Mouse (Mus musculus) intestine, embryonic 14.5 days (tissue): Measurements from ENCODE around the gene Rasgrp4. TPM values are rescaled to one million over a fixed set of nuclear protein-coding genes. Genes with fewer than 3 reads are reported as not detected.

Experiments used
- ATAC-seq: fragments of 200-750 bp; cut with Nextera tagmentation; replicated peaks from 2 replicates; pipeline ENCODE4 v1.8.0; 2017; ENCODE audit warnings: low read depth, moderate number of reproducible peaks, moderate TSS enrichment, moderate library complexity; ENCODE audit not compliant: low FRiP score, low TSS enrichment
- DNase-seq: peaks from one replicate; pipeline ENCODE4 v3.0.0-alpha.2; 2018; ENCODE audit warnings: low spot score
- H3K27ac ChIP-seq: fragments of 300-500 bp; sonication (generic); 2 replicates; pipeline ENCODE4 v1.5.1; 2014; ENCODE audit warnings: low read depth, mild to moderate bottlenecking, control low read depth
- H3K27me3 ChIP-seq: fragments of 300-500 bp; sonication (generic); replicated peaks from 2 replicates; pipeline ENCODE4 v1.6.1; 2014; ENCODE audit warnings: low read length, control low read depth; ENCODE audit not compliant: control insufficient read depth, insufficient read depth
- H3K36me3 ChIP-seq: fragments of 300-500 bp; sonication (generic); 2 replicates; pipeline ENCODE4 v1.6.1; 2014; ENCODE audit warnings: low read length, control low read depth; ENCODE audit not compliant: control insufficient read depth, insufficient read depth
- H3K4me1 ChIP-seq: fragments of 300-500 bp; sonication (generic); replicated peaks from 2 replicates; pipeline ENCODE4 v1.6.1; 2014; ENCODE audit warnings: low read length, control low read depth, mixed read lengths; ENCODE audit not compliant: control insufficient read depth, insufficient read depth
- H3K4me2 ChIP-seq: fragments of 300-500 bp; sonication (generic); 2 replicates; pipeline ENCODE4 v1.6.1; 2014; ENCODE audit warnings: low read length
- H3K4me3 ChIP-seq: fragments of 300-500 bp; sonication (generic); 2 replicates; pipeline ENCODE4 v1.5.1; 2014; ENCODE audit warnings: low read depth, low read length, control low read depth, mixed read lengths
- H3K9ac ChIP-seq: fragments of 300-500 bp; sonication (generic); 2 replicates; pipeline ENCODE4 v1.6.1; 2014; ENCODE audit warnings: mild to moderate bottlenecking, low read length
- H3K9me3 ChIP-seq: fragments of 300-500 bp; sonication (generic); 2 replicates; pipeline ENCODE4 v1.6.1; 2016; ENCODE audit warnings: low read length, control low read depth; ENCODE audit not compliant: control insufficient read depth
- WGBS: fragments of 180-500 bp; shearing (Covaris S2); extraction: QIAGEN DNeasy Blood & Tissue Kit; methylation state at CpG from one replicate; pipeline ENCODE4 v1.1.7; 2014; 5-methylcytosine and 5-hydroxymethylcytosine counted together
- polyA plus RNA-seq: library from polyadenylated mRNA; unstranded; fragments of >200 nt; fragmentation: Nextera tagmentation; extraction: Ambion mirVana; gene quantifications from 2 replicates; pipeline ENCODE4 v1.2.1, GENCODE M21; 2014

Gene Rasgrp4
- polyA plus RNA-seq, 1 experiment from 2014 or later: 0.96 TPM

DNA sequence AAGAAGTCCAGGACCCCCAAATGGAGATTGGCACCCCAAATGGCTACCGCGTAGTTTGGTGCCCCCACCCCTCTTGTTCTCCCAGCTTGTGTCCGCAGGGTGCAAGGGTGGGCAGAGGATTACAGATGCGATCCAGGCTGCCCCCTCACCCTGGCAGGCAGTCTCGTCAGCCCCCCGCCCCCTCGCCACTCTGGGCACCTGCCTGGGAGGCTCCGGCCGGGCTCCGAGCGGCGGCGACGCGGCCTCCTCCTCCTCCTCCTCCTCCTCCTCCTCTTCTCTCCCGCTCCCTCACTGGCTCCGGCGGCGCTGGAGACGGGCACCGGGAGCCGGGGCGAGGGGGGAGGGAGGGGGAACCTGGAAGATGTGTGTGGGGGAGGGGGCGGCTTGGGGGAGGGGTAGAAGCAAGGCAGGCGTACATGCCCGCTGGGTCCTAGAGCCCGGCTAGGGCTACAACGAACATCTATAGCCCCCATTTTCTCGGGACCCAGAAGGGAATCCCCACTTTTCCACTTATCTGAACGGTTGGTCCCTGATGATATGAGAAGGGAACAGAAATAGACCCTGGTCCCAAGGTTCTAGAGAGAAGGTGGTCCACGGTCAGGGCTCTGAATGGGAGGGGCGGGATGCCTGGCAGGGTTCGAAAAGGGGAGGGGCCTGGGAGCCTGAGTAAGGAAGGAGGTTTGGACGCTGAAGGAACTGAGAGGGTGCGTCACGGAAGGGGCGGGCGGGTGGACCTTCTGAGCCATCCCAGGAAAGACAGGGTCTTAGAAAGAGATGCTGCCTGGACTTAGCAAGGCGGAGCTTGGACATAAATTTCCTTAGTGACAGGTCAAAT is 34.8 kb downstream of the Rasgrp4 start:
- peak overlapping the region; percentile 44 for H3K9ac ChIP-seq
- DNase-seq: peak; percentile 90
- whole genome bisulfite sequencing: under 1% methylated on average over 30 of the region's 39 CpGs
- H3K9me3 ChIP-seq: no peaks in the 10 kb centered on the region
- peak overlapping the region; percentile 56 for H3K4me3 ChIP-seq
- peaks cover 16% of the 10 kb centered on the region for H3K4me1 ChIP-seq
- H3K36me3 ChIP-seq: peaks cover 20% of the 10 kb centered on the region
- H3K27me3 ChIP-seq: peaks cover 35% of the 10 kb centered on the region
- peak overlapping the region; percentile 64 for H3K4me2 ChIP-seq
- peak; percentile 79 for ATAC-seq
- peak overlapping the region; percentile 52; the same call in 1 of the 2 replicates for H3K27ac ChIP-seq

DNA sequence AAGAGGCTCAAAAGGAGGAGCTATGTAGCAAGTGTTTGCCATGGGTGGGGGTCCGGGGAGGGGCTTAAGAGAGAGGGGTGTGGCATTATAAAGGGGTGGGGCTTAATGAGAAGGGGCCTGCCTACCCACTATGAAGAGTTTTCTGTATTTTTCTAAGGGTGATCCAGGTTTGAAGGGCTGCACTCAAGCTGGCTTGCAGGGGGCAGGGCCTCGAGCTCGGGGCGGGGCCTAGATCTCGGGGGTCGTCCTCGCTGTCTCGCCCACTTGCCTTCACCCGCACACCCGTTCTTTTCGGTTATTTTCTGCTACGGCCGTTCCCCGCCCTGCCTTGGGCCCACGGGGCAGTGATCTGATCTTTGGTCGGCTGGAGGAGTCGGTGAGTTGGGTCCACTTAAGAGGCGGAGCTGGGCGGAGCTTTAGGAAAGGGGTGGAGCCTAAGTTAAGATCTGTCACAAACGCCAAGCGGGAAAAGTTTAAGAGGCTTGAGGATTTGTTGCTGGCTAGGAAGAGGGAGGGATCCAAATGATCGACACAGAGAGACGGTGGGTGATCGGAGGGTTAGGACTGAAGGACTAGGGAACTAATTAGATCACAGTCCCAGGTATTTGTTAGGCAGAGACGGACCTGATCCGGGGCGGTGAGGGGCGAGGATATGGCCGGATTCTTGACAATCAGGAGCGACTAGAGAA is 35.6 kb downstream of the Rasgrp4 start, which contains the start of the genes Ggn and Spred3:
Gene Ggn (plus strand): TSS at position 145 of the 689 bp plus-strand sequence.
Gene Spred3 (minus strand): TSS at position 346 of the 689 bp plus-strand sequence.
- ATAC-seq: peak; percentile 75
- peak within 1 kb of the TSS; percentile 56 for H3K4me3 ChIP-seq
- peak within 1 kb of the TSS; percentile 44 for H3K9ac ChIP-seq
- DNase-seq: peak; percentile 92
- peak within 1 kb of the TSS; percentile 52; the same call in 1 of the 2 replicates for H3K27ac ChIP-seq
- WGBS: 1% methylated on average over 30 of the region's 30 CpGs
- peaks cover 25% of the 10 kb centered on the region for H3K36me3 ChIP-seq
- H3K9me3 ChIP-seq: no peaks in the 10 kb centered on the region
- H3K27me3 ChIP-seq: peaks cover 37% of the 10 kb centered on the region
- peaks cover 16% of the 10 kb centered on the region for H3K4me1 ChIP-seq
- H3K4me2 ChIP-seq: peak within 1 kb of the TSS; percentile 64

DNA sequence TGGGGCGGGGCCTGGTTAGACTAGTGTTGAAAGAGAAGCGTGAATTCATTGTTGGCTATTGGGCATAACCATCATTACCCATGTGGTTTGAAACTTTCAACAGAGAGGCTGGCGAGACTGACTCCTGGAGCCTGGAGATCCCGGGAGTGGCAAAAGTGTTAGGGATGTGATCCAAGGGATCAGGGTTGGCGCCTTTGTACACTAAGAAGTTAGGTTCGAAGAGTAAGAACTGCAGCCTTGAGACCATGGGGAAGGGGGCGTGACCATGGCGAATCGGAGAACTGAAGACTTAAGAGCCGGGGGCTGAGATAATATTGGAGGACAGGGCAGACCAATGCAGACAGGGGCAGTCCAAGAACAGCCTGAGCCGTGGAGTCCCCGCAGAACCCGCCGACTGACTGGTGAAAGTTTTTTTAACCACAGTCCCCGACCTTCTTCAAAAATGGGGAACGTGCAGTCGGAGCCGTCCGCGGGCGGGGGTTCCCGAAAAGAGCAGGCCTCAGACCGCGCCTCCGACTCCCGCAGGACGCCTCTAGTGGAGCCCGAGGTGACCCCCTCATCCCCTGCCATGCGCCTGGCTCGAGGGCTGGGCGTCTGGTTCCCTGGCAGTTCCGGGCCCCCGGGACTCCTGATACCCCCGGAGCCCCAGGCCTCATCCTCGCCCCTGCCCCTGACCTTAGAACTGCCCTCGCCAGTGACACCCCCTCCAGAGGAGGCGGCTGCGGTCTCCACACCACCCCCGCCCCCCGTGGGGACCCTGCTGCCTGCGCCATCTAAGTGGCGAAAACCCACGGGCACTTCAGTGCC is 36.3 kb downstream of the Rasgrp4 start:
- peak overlapping the region; percentile 32; the same call in 1 of the 2 replicates for H3K9ac ChIP-seq
- ATAC-seq: no peak
- no peaks in the 10 kb centered on the region for H3K9me3 ChIP-seq
- H3K4me3 ChIP-seq: peak overlapping the region; percentile 56
- H3K4me2 ChIP-seq: peak overlapping the region; percentile 64
- peaks cover 37% of the 10 kb centered on the region for H3K27me3 ChIP-seq
- WGBS: 2% methylated on average over 43 of the region's 43 CpGs
- peak; percentile 62 for DNase-seq
- H3K36me3 ChIP-seq: peaks cover 32% of the 10 kb centered on the region
- H3K4me1 ChIP-seq: peaks cover 16% of the 10 kb centered on the region
- no peak overlapping the region for H3K27ac ChIP-seq

DNA sequence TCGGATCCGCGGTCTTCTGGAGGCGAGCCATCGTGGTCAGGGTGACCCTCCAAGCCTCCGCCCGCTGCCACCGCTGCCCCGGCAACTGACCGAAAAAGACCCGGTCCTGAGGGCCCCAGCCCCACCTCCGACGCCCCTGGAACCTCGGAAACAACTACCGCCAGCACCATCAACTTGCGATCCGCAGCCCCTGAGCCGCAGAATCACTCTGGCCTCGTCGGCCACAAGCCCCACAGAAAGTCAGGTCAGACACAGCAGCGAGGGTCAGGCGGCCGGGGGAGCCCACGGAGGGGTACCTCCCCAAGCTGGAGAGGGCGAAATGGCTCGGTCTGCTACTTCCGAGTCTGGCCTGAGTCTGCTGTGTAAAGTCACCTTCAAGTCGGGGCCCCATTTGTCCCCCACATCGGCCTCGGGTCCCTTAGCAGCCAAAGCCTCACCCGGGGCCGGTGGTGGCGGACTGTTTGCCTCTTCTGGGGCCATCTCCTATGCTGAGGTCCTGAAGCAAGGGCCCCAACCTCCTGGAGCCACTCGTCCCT is 37.0 kb downstream of the Rasgrp4 start:
- no peak overlapping the region for H3K27ac ChIP-seq
- peaks cover 39% of the 10 kb centered on the region for H3K36me3 ChIP-seq
- H3K27me3 ChIP-seq: peaks cover 37% of the 10 kb centered on the region
- peak overlapping the region; percentile 56 for H3K4me3 ChIP-seq
- H3K4me1 ChIP-seq: peaks cover 16% of the 10 kb centered on the region
- DNase-seq (peak; percentile 60), ATAC-seq (no peak)
- H3K9ac ChIP-seq: peak overlapping the region; percentile 32; the same call in 1 of the 2 replicates
- no peaks in the 10 kb centered on the region for H3K9me3 ChIP-seq
- H3K4me2 ChIP-seq: peak overlapping the region; percentile 64
- 6% methylated on average over 32 of the region's 34 CpGs for WGBS

DNA sequence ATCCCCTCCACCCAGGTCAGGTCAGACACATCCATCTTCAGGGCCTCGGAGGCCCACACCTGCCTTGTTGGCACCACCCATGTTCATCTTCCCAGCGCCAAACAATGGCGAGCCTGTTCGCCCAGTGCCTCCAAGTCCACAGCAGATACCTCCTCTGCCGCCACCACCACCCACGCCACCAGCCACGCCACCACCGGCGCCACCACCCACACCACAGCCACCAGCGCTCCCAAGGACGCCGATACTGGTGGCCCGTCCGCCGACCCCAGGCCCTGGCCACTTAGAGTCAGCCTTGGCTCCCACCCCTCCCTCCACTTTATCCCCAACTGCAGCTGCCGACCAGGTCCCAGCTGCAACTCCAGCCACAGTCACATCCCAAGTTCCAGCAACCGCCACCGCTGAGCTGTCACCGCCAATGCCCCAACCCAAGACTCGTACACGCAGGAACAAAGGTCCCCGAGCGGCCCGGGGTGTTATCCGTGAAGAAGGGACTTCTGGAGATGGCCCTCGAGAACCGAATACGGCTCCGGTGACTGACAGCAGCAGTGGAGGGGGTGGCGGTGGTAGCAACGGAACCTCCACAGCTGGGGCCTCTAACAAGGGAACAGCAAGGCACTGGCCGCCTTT is 37.9 kb downstream of the Rasgrp4 start:
- H3K27me3 ChIP-seq: peaks cover 37% of the 10 kb centered on the region
- WGBS: 37% methylated on average over 32 of the region's 32 CpGs
- ATAC-seq: no peak
- peak; percentile 56 for DNase-seq
- H3K9ac ChIP-seq: no peak overlapping the region
- H3K4me1 ChIP-seq: peaks cover 16% of the 10 kb centered on the region
- H3K27ac ChIP-seq: no peak overlapping the region
- H3K4me2 ChIP-seq: no peak overlapping the region
- H3K9me3 ChIP-seq: no peaks in the 10 kb centered on the region
- H3K4me3 ChIP-seq: no peak overlapping the region
- H3K36me3 ChIP-seq: peaks cover 46% of the 10 kb centered on the region

DNA sequence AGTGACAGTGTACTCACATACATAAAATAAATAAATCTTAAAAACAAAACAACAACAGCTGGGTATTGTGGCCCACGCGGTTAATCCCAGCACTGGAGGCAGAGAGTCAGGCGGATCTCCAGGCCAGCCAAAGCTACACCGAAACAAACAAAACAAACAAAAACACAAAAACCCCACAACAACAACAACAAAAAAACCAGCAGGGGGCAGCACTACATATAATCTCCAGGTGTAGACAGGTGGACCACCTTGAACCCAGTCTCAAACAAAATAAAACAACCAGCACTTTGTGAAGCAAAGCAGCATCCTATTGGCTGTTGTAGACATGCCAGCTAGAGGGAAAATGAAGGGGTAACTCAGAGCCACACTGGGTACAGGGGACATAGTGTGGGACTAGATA is 43.5 kb downstream of the Rasgrp4 start:
- H3K4me2 ChIP-seq: no peak overlapping the region
- no peak for ATAC-seq
- no peak overlapping the region for H3K9ac ChIP-seq

DNA sequence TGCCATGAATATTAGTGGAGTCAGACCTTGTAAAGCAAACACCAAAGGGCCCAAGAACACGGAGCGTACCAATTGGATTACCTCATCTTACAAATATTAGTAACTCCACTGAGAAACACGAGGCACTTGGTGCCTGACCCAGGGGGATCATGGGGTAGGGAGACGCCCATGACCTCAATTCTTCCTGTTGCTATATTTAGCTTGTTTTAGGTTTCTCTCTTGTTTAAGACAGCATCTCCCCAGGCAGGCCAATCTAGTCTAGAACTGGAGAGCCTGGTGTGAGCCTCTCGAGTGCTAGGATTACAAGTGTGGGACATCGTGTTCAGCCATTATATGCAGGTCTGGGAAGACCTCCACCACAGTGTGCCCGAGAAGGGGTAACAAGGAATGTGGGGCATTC is 44.7 kb downstream of the Rasgrp4 start:
- H3K4me3 ChIP-seq: peak overlapping the region; percentile 97
- H3K27me3 ChIP-seq: 0 out of 2 replicates have a peak, but pooled peaks cover 2% of the 10 kb centered on the region
- peak overlapping the region; percentile 72 for H3K9ac ChIP-seq
- H3K4me2 ChIP-seq: peak overlapping the region; percentile 79
- DNase-seq: no peak
- H3K36me3 ChIP-seq: peaks cover 30% of the 10 kb centered on the region
- H3K4me1 ChIP-seq: peaks cover 14% of the 10 kb centered on the region
- no peaks in the 10 kb centered on the region for H3K9me3 ChIP-seq
- WGBS: 34% methylated on average over 7 of the region's 7 CpGs
- peak overlapping the region; percentile 40; the same call in 1 of the 2 replicates for H3K27ac ChIP-seq
- no peak for ATAC-seq

More for the DNA sequence above, 43.5 kb downstream of the Rasgrp4 start:
- H3K4me3 ChIP-seq: no peak overlapping the region
- peaks cover 14% of the 10 kb centered on the region for H3K27me3 ChIP-seq
- H3K9me3 ChIP-seq: no peaks in the 10 kb centered on the region
- peaks cover 14% of the 10 kb centered on the region for H3K4me1 ChIP-seq
- H3K36me3 ChIP-seq: peaks cover 41% of the 10 kb centered on the region
- WGBS: 92% methylated on average over 4 of the region's 4 CpGs
- no peak overlapping the region for H3K27ac ChIP-seq
- no peak for DNase-seq
